In the genomic region with DNA sequence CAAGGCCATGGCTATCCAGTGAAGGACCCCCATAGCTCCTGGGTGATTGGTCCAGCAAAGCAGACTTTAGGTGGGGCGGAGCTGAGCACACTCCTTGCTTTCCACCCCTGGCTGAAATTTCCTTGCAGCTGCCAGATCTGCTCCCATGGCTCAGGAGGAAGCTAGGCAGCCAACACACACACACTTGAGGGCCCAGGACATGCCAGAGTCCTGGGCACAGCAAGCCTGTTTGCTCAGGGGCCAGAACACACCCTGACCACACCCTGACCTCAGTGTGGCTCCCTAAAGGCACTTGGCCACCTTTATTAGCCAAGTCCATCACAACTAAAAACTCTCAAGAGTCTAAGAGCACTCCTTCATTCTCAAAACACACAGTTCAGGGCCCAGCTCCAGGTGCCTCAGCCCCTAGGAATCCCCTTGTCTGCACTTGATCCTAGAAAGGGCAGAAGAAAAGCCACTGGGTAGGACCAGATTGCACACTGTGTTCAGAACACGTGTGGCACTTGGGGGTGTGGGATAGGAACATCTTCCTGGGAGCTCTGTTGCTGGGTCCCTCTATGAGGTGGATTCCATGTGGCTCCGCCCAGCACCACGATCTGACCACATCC, we compare ENCODE assay signal across 12 mouse cellular contexts. TPM values are rescaled to one million over a fixed set of nuclear protein-coding genes. Genes with fewer than 3 reads are reported as not detected.
DNase-seq lines count a peak whose midpoint lies in the region; ATAC-seq and TF ChIP-seq lines count a peak whose summit lies in the region.
"Had no signal": no experiment of that assay in that cellular context is flagged by ENCODE, and none has a peak within 500 bp of the region (broad histone marks: within the 10 kb centered on the region; RNA-seq: fewer than 3 reads in every experiment).

No protein-coding gene starts in this region.

- no peak for TF ChIP-seq EP300 in stomach, postnatal 0 days (optimal IDR thresholded peaks at IDR 0.05)

- H3K4me3 ChIP-seq in heart, embryonic 10.5 days = no peak overlapping the region
- no peak overlapping the region for H3K4me3 ChIP-seq in lung, embryonic 15.5 days
- no peak overlapping the region for H3K4me3 ChIP-seq in stomach, postnatal 0 days (ENCODE audit: low read depth, low read length)
- H3K4me3 ChIP-seq: layer of hippocampus, adult 2 months had no signal

- peaks cover 56% of the 10 kb centered on the region for H3K4me1 ChIP-seq in heart, embryonic 10.5 days
- peaks cover 59% of the 10 kb centered on the region for H3K4me1 ChIP-seq in lung, embryonic 15.5 days
- peaks cover 6% of the 10 kb centered on the region for H3K4me1 ChIP-seq in stomach, postnatal 0 days (replicated peaks; ENCODE audit: control insufficient read depth, insufficient read depth)

- H3K9me3 ChIP-seq in heart, embryonic 10.5 days = no peaks in the 10 kb centered on the region
- no peaks in the 10 kb centered on the region for H3K9me3 ChIP-seq in lung, embryonic 15.5 days
- no peaks in the 10 kb centered on the region for H3K9me3 ChIP-seq in stomach, postnatal 0 days (ENCODE audit: control insufficient read depth, low read length)

- TF ChIP-seq CTCF in stomach, postnatal 0 days (IDR thresholded peaks at IDR 0.05; ENCODE audit: low read depth) = no peak

- no peak for DNase-seq in heart, embryonic 10.5 days (ENCODE audit: low spot score)
- no peak for DNase-seq in heart, postnatal 4 days
- DNase-seq in thymus, postnatal 4 days = peak; percentile 2
- no peak for DNase-seq in thymus, postnatal 10 days (ENCODE audit: low spot score in 2 of 2)
- DNase-seq in stomach, postnatal 0 days (ENCODE audit: low spot score) = peak; percentile 60
- DNase-seq in ovary, adult 18-20 months (ENCODE audit: low spot score) = no peak
- DNase-seq: cerebellum, adult 2 months; right cerebral cortex, adult 18-20 months had no signal

- H3K27me3 ChIP-seq in heart, embryonic 10.5 days (ENCODE audit: insufficient read depth, poor library complexity, severe bottlenecking) = no peaks in the 10 kb centered on the region
- no peaks in the 10 kb centered on the region for H3K27me3 ChIP-seq in lung, embryonic 15.5 days
- no peaks in the 10 kb centered on the region for H3K27me3 ChIP-seq in stomach, postnatal 0 days (ENCODE audit: control insufficient read depth, insufficient read depth, low read length)

- H3K9ac ChIP-seq in lung, embryonic 15.5 days = no peak overlapping the region
- no peak overlapping the region for H3K9ac ChIP-seq in stomach, postnatal 0 days (ENCODE audit: low read length)

- H3K27ac ChIP-seq in heart, embryonic 10.5 days = peak overlapping the region; percentile 67
- H3K27ac ChIP-seq in lung, embryonic 15.5 days = peak overlapping the region; percentile 95
- peak overlapping the region; percentile 85 for H3K27ac ChIP-seq in stomach, postnatal 0 days (replicated peaks)
- H3K27ac ChIP-seq: layer of hippocampus, adult 2 months; macrophage had no signal

- no peaks in the 10 kb centered on the region for H3K36me3 ChIP-seq in heart, embryonic 10.5 days
- H3K36me3 ChIP-seq in lung, embryonic 15.5 days = no peaks in the 10 kb centered on the region
- no peaks in the 10 kb centered on the region for H3K36me3 ChIP-seq in stomach, postnatal 0 days (ENCODE audit: control insufficient read depth, insufficient read depth, low read length)

- WGBS in heart, embryonic 10.5 days = 90% methylated on average over 4 of the region's 4 CpGs
- 61% methylated on average over 4 of the region's 4 CpGs for WGBS in lung, embryonic 15.5 days
- 67% methylated on average over 4 of the region's 4 CpGs for WGBS in stomach, postnatal 0 days

- H3K4me2 ChIP-seq in lung, embryonic 15.5 days = no peak overlapping the region
- H3K4me2 ChIP-seq in stomach, postnatal 0 days (replicated peaks; ENCODE audit: low read depth) = no peak overlapping the region

- ATAC-seq in lung, embryonic 15.5 days (ENCODE audit: borderline replicate concordance, extremely low read depth, low FRiP score, low TSS enrichment) = peak; percentile 76
- peak; percentile 53 for ATAC-seq in stomach, postnatal 0 days (ENCODE audit: low FRiP score, low TSS enrichment)
- ATAC-seq in megakaryocyte progenitor cell, adult 5-6 weeks (replicated peaks; ENCODE audit: poor library complexity) = no peak

RNA-seq across cellular contexts. Expression of gene Sik1, which starts 41.7 kb away (rescaled TPM):
- polyA plus RNA-seq in heart, embryonic 10.5 days (2016; fragmentation: Nextera tagmentation; extraction: Ambion mirVana) = 20.9 and 22.0 TPM in 2 replicates
- total RNA-seq in heart, postnatal 4 days (2021) = 10 to 100 TPM; 74.3 to 79.7 TPM
- polyA plus RNA-seq in lung, embryonic 15.5 days (2015; fragmentation: Nextera tagmentation; extraction: Ambion mirVana) = 32.7 and 35.4 TPM in 2 replicates
- 18.2 and 19.8 TPM in 2 replicates for polyA plus RNA-seq in stomach, postnatal 0 days (2015; fragmentation: Nextera tagmentation; extraction: Ambion mirVana)
- 10.9 and 13.8 TPM in 2 replicates for total RNA-seq in megakaryocyte progenitor cell, adult 5-6 weeks (2015)
- 11.5 and 15.1 TPM in 2 replicates for total RNA-seq in megakaryocyte progenitor cell, adult 5-6 weeks (2017)

Comparison
In these comparisons a context has a peak if more than half of its experiments do, and no peak if none do; other contexts are left out.
1. DNase-seq: peak in thymus, postnatal 4 days (single experiment) and stomach, postnatal 0 days (single experiment); none in heart, embryonic 10.5 days (single experiment), heart, postnatal 4 days (single experiment), thymus, postnatal 10 days (0 of 2) and ovary, adult 18-20 months (single experiment).
2. Peak in every context shown above with its lines, with median percentiles within 50 percentile points of each other: H3K27ac ChIP-seq.